Mouse (Mus musculus) cerebellum, adult 18-20 months (tissue): ENCODE results near the gene Fa2h.

ENCODE experiments used
- DNase-seq, 2 experiments: peaks; one replicate each; pipeline ENCODE4 v3.0.0; 2021

The Fa2h gene

DNA sequence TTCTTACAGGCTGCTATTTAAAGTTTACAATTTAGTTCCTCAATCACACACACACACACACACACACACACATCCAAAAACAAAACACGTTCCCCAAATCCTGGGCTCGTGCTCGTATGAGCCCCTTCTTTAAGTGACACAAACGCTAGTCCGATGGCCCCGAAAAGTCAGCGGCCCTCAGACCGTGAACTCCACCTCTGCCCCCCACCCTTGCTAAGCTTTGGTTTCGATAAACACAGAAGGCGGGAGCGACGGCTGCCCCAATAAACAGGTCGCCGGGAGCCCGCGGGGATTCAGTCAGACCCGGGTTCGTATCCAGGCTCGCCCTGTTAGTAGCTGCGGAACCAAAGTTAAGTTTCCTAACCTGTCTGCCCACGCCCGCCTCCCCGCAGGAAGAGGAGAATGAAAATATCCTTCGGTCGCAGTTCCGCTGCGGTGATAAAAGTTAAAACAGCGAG, 94.2 kb downstream of the Fa2h start:
- DNase-seq, result peak; percentile 51 to 63

DNA sequence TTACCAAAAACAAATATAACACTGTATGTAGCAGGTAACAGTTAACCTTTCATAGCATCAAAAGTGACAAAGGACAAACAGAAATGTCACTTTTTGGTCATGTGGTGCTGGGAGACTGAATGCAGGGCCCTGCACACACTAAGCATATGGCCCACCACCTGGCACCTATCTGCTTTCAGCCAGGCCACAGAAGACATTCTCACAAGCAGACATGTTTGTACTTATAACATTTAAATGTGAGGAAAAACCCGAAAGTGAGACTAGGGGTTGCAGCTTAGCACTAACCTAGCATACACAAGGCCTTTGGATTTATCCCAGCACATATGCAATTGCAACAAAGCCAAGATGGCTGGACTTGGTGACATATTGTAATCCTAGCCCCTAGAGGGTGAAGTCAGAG, 95.6 kb downstream of the Fa2h start:
- DNase-seq, result peak; percentile 35 to 39
